Mouse (Mus musculus) heart, postnatal 0 days (tissue): ENCODE data around the gene Ano2. TPM values are rescaled to one million over a fixed set of nuclear protein-coding genes. Genes with fewer than 3 reads are reported as not detected.

Experiments used
- ATAC-seq: fragments of 200-750 bp; cut with Nextera tagmentation; 2 replicates; pipeline ENCODE4 v1.8.0; 2017; ENCODE audit warnings: low read depth, moderate number of reproducible peaks, moderate library complexity; ENCODE audit not compliant: insufficient read depth
- DNase-seq: peaks from one replicate; pipeline ENCODE4 v3.0.0-alpha.2; 2016; ENCODE audit warnings: low spot score
- H3K27ac ChIP-seq: fragments of 300-500 bp; sonication (generic); 2 replicates; pipeline ENCODE4 v1.5.1; 2014; ENCODE audit warnings: low read depth, mild to moderate bottlenecking
- H3K27me3 ChIP-seq: fragments of 300-500 bp; sonication (generic); 2 replicates; pipeline ENCODE4 v1.6.1; 2014; ENCODE audit warnings: low read length, mixed read lengths; ENCODE audit not compliant: control insufficient read depth, insufficient read depth
- H3K36me3 ChIP-seq: fragments of 300-500 bp; sonication (generic); replicated peaks from 2 replicates; pipeline ENCODE4 v1.6.1; 2014; ENCODE audit warnings: low read length, mixed read lengths; ENCODE audit not compliant: control insufficient read depth, insufficient read depth
- H3K4me1 ChIP-seq: fragments of 300-500 bp; sonication (generic); 2 replicates; pipeline ENCODE4 v1.6.1; 2014; ENCODE audit warnings: antibody characterized with exemption; ENCODE audit not compliant: control insufficient read depth, insufficient read depth
- H3K4me2 ChIP-seq: fragments of 300-500 bp; sonication (generic); 2 replicates; pipeline ENCODE4 v1.6.1; 2014; ENCODE audit warnings: low read depth, mild to moderate bottlenecking, low read length, moderate library complexity
- H3K4me3 ChIP-seq: fragments of 300-500 bp; sonication (generic); 2 replicates; pipeline ENCODE4 v1.5.1; 2014; ENCODE audit warnings: low read depth, low read length
- H3K9ac ChIP-seq: fragments of 300-500 bp; sonication (generic); replicated peaks from 2 replicates; pipeline ENCODE4 v1.6.1; 2014; ENCODE audit warnings: low read depth, low read length, mixed read lengths
- H3K9me3 ChIP-seq: fragments of 300-500 bp; sonication (generic); replicated peaks from 2 replicates; pipeline ENCODE4 v1.6.1; 2016; ENCODE audit warnings: low read length; ENCODE audit not compliant: control insufficient read depth
- CTCF ChIP-seq: IDR thresholded peaks from 2 replicates; pipeline ENCODE4 v1.5.1; 2016; ENCODE audit warnings: antibody characterized with exemption, control low read depth, low read depth
- EP300 ChIP-seq: IDR thresholded peaks from 2 replicates; pipeline ENCODE4 v1.6.1; 2016; ENCODE audit warnings: antibody characterized with exemption, low read depth
- WGBS: fragments of 180-500 bp; shearing (Covaris S2); extraction: QIAGEN DNeasy Blood & Tissue Kit; methylation state at CpG from one replicate; pipeline ENCODE4 v1.1.7; 2014; 5-methylcytosine and 5-hydroxymethylcytosine counted together
- polyA plus RNA-seq: library from polyadenylated mRNA; unstranded; fragments of >200 nt; fragmentation: Nextera tagmentation; extraction: Ambion mirVana; gene quantifications from 2 replicates; pipeline ENCODE4 v1.2.1, GENCODE M21; 2015
- total RNA-seq: library from RNA; depleted of rRNA; stranded (reverse); fragments of >200 nt; gene quantifications from 2 replicates; pipeline ENCODE4 v1.2.3, GENCODE M21; 2014; ENCODE audit warnings: low replicate concordance

Ano2 gene
- total and polyA plus RNA-seq, 2 experiments from 2014 or later, result 2.7 TPM; not detected in 1

GRCm38 (mm10) chr6:125747322-125747930, 57.2 kb downstream of the Ano2 start:
- WGBS, result 55% methylated on average over 10 of the region's 10 CpGs
- H3K4me1 ChIP-seq, result no peaks in the 10 kb centered on the region
- H3K4me2 ChIP-seq, result no peak overlapping the region
- TF ChIP-seq CTCF (no peak), EP300 (no peak)
- H3K4me3 ChIP-seq, result no peak overlapping the region
- no peak for ATAC-seq
- no peaks in the 10 kb centered on the region for H3K27me3 ChIP-seq
- H3K9ac ChIP-seq, result no peak overlapping the region
- no peaks in the 10 kb centered on the region for H3K36me3 ChIP-seq
- no peak for DNase-seq
- no peaks in the 10 kb centered on the region for H3K9me3 ChIP-seq
- H3K27ac ChIP-seq, result no peak overlapping the region

GRCm38 (mm10) chr6:125748646-125749045, 58.4 kb downstream of the Ano2 start:
- Histone ChIP-seq H3K36me3 (no peaks in the 10 kb centered on the region), H3K4me3 (no peak overlapping the region), H3K4me2 (no peak overlapping the region), H3K9ac (no peak overlapping the region), H3K4me1 (no peaks in the 10 kb centered on the region), H3K27me3 (no peaks in the 10 kb centered on the region), H3K27ac (no peak overlapping the region), H3K9me3 (no peaks in the 10 kb centered on the region)
- ATAC-seq, result no peak
- TF ChIP-seq CTCF (no peak), EP300 (no peak)
- WGBS, result 46% methylated on average over 3 of the region's 3 CpGs
- DNase-seq, result no peak

DNA sequence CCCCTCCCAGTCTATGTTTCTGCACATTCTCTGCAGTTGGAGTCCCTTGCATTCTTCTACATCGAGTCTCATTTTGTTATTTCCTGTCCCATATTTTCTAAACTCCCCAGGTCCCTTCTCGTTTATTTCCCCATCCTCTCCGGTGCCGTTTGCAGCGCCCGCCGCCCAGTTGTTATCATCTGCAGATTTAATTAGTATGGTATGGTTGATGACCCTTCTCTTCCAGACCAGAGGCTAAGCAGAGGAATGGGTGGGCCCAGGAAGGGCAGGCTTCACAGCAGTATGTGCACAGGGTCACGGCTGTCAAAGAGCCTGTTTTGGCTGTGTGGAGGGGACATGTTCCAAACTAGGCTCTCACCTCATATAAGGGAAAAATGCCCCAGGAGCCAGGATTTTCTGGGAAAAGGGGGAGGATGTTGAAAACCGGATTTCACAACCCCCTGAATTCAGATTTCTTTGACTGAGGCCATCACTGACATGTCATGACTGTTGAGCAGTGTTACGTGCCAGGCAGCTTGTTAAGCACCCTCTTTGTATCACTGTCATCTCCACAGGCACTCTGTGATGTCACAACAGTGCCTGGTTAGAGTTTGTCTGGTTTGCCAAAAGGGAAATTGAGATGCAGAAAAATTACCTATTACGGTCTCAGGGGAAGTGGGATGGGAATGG, 72.8 kb downstream of the Ano2 start:
- Histone ChIP-seq H3K27me3 (no peaks in the 10 kb centered on the region), H3K9ac (no peak overlapping the region), H3K4me2 (no peak overlapping the region), H3K36me3 (no peaks in the 10 kb centered on the region), H3K27ac (no peak overlapping the region), H3K9me3 (no peaks in the 10 kb centered on the region), H3K4me3 (no peak overlapping the region), H3K4me1 (no peaks in the 10 kb centered on the region)
- 63% methylated on average over 11 of the region's 11 CpGs for WGBS
- ATAC-seq (no peak), DNase-seq (no peak)
- TF ChIP-seq EP300, result no peak
- no peak for TF ChIP-seq CTCF

DNA sequence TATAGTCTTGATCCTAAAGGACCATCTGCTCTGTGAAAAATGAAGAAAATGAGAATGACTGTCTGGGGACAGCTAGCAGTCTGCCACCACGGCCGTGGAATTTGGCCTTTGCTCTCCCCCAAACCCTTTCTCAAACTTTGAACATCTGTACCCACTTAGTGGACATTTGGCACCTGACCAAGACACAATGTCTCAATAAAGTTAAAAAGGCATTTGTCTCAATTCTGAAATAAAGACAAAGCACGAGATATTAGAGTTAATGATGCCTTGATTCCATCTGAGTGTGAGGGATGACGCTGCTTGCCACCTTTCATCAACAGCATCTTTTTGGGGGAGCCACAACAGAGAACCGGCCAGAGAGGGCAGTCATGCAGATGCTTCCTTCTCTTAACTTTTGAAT, 83.0 kb downstream of the Ano2 start:
- H3K27ac ChIP-seq, result no peak overlapping the region
- TF ChIP-seq CTCF (no peak), EP300 (no peak)
- DNase-seq (no peak), ATAC-seq (no peak)
- no peaks in the 10 kb centered on the region for H3K36me3 ChIP-seq
- no peaks in the 10 kb centered on the region for H3K4me1 ChIP-seq
- H3K9me3 ChIP-seq, result no peaks in the 10 kb centered on the region
- no peak overlapping the region for H3K4me3 ChIP-seq
- no peak overlapping the region for H3K9ac ChIP-seq
- H3K4me2 ChIP-seq, result no peak overlapping the region
- no peaks in the 10 kb centered on the region for H3K27me3 ChIP-seq
- 51% methylated on average over 5 of the region's 5 CpGs for WGBS

DNA sequence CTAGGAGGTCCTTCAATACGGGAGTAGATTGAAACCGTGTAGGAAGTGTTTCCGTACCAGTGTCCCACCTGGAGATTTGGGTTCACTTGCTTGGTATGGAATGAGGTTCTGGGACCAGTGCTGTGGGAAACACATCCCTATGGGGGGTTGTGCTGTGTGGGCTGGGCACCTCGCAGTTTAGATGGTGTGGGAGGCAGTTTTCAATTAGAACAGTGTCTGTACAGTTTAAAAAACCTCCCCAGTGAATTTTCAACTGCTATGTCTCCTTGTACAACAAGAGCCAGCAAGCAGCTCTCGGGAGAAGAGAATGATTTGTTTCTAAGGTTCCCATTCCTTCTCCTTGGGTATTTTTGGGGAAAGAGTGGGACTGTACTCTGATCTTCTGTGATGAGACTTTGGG, 86.1 kb downstream of the Ano2 start:
- H3K27ac ChIP-seq, result no peak overlapping the region
- H3K4me3 ChIP-seq, result no peak overlapping the region
- TF ChIP-seq EP300, result no peak
- TF ChIP-seq CTCF, result no peak
- no peaks in the 10 kb centered on the region for H3K27me3 ChIP-seq
- no peak for DNase-seq
- no peak overlapping the region for H3K4me2 ChIP-seq
- H3K9me3 ChIP-seq, result no peaks in the 10 kb centered on the region
- H3K36me3 ChIP-seq, result no peaks in the 10 kb centered on the region
- ATAC-seq, result no peak
- 78% methylated on average over 5 of the region's 5 CpGs for WGBS
- no peak overlapping the region for H3K9ac ChIP-seq
- H3K4me1 ChIP-seq, result no peaks in the 10 kb centered on the region

GRCm38 (mm10) chr6:125802954-125803353, 112.7 kb downstream of the Ano2 start:
- H3K27ac ChIP-seq, result no peak overlapping the region
- H3K4me1 ChIP-seq, result no peaks in the 10 kb centered on the region
- no peaks in the 10 kb centered on the region for H3K36me3 ChIP-seq
- no peak for TF ChIP-seq CTCF
- no peak for TF ChIP-seq EP300
- DNase-seq (no peak), ATAC-seq (no peak)
- WGBS, result 68% methylated on average over 8 of the region's 8 CpGs
- no peaks in the 10 kb centered on the region for H3K27me3 ChIP-seq
- H3K9me3 ChIP-seq, result no peaks in the 10 kb centered on the region
- H3K4me3 ChIP-seq, result no peak overlapping the region
- no peak overlapping the region for H3K4me2 ChIP-seq
- no peak overlapping the region for H3K9ac ChIP-seq
